13 mouse cellular contexts compared by ENCODE assay signal in genomic region chr12:51811388-51812140, GRCm38 (mm10). TPM values are rescaled to one million over a fixed set of nuclear protein-coding genes. Genes with fewer than 3 reads are reported as not detected.
DNase-seq lines count a peak whose midpoint lies in the region; ATAC-seq lines count a peak whose summit lies in the region.
"Had no signal": no experiment of that assay in that cellular context is flagged by ENCODE, and none has a peak within 500 bp of the region (broad histone marks: within the 10 kb centered on the region; RNA-seq: fewer than 3 reads in every experiment).

No protein-coding gene starts in this region.

- no peak for ATAC-seq in liver, embryonic 12.5 days
- no peak for ATAC-seq in liver, embryonic 13.5 days (ENCODE audit: low read depth)
- ATAC-seq in cerebellum, adult (ENCODE audit: insufficient number of reproducible peaks, low FRiP score, low TSS enrichment), result no peak

- 75% methylated on average over 5 of the region's 5 CpGs for WGBS in liver, embryonic 12.5 days (ENCODE audit: insufficient replicate concordance)
- 71% methylated on average over 5 of the region's 5 CpGs for WGBS in liver, embryonic 13.5 days (ENCODE audit: insufficient replicate concordance)
- WGBS in hindbrain, embryonic 10.5 days, result 77% methylated on average over 5 of the region's 5 CpGs

- DNase-seq in liver, result no peak
- peak; percentile 64 for DNase-seq in adipocyte (ENCODE audit: low spot score)
- DNase-seq in liver, embryonic 13.5 days, result no peak
- DNase-seq in hindbrain, embryonic 10.5 days (ENCODE audit: low spot score), result no peak
- DNase-seq in kidney, adult 11 months, result no peak
- DNase-seq: adrenal gland, adult 8-10 months; heart, adult 18-20 months had no signal

- H3K27ac ChIP-seq in liver, embryonic 12.5 days, result peak overlapping the region; percentile 8; the same call in 1 of the 2 replicates
- H3K27ac ChIP-seq in liver, embryonic 13.5 days, result peak overlapping the region; percentile 21
- H3K27ac ChIP-seq in hindbrain, embryonic 10.5 days, result no peak overlapping the region
- H3K27ac ChIP-seq: kidney, postnatal 0 days; liver, embryonic 14.5 days; neural tube, embryonic 15.5 days had no signal

- H3K4me2 ChIP-seq in liver, embryonic 12.5 days, result no peak overlapping the region
- H3K4me2 ChIP-seq in liver, embryonic 13.5 days, result no peak overlapping the region
- H3K4me2 ChIP-seq: neural tube, embryonic 15.5 days had no signal

- H3K4me1 ChIP-seq in liver, embryonic 12.5 days, result peaks cover 48% of the 10 kb centered on the region
- peaks cover 53% of the 10 kb centered on the region for H3K4me1 ChIP-seq in liver, embryonic 13.5 days (replicated peaks)
- H3K4me1 ChIP-seq in hindbrain, embryonic 10.5 days (replicated peaks), result no peaks in the 10 kb centered on the region
- H3K4me1 ChIP-seq: neural tube, embryonic 15.5 days had no signal

- peaks cover 69% of the 10 kb centered on the region for H3K36me3 ChIP-seq in liver, embryonic 12.5 days
- peaks cover 52% of the 10 kb centered on the region for H3K36me3 ChIP-seq in liver, embryonic 13.5 days
- H3K36me3 ChIP-seq in hindbrain, embryonic 10.5 days, result peaks cover 36% of the 10 kb centered on the region

- no peaks in the 10 kb centered on the region for H3K27me3 ChIP-seq in liver, embryonic 12.5 days (replicated peaks)
- H3K27me3 ChIP-seq in liver, embryonic 13.5 days, result no peaks in the 10 kb centered on the region
- H3K27me3 ChIP-seq in hindbrain, embryonic 10.5 days (ENCODE audit: insufficient read depth, poor library complexity, severe bottlenecking), result no peaks in the 10 kb centered on the region
- H3K27me3 ChIP-seq: neural tube, embryonic 15.5 days had no signal

- H3K9ac ChIP-seq in liver, embryonic 12.5 days, result no peak overlapping the region
- peak overlapping the region; percentile 7; the same call in 1 of the 2 replicates for H3K9ac ChIP-seq in liver, embryonic 13.5 days
- H3K9ac ChIP-seq: liver, embryonic 14.5 days; neural tube, embryonic 15.5 days had no signal

- H3K4me3 ChIP-seq in liver, embryonic 12.5 days, result no peak overlapping the region
- no peak overlapping the region for H3K4me3 ChIP-seq in liver, embryonic 13.5 days (replicated peaks)
- H3K4me3 ChIP-seq in hindbrain, embryonic 10.5 days, result no peak overlapping the region
- H3K4me3 ChIP-seq: erythroblast, embryonic 14.5 days; neural tube, embryonic 15.5 days had no signal

- no peaks in the 10 kb centered on the region for H3K9me3 ChIP-seq in liver, embryonic 12.5 days (replicated peaks)
- no peaks in the 10 kb centered on the region for H3K9me3 ChIP-seq in liver, embryonic 13.5 days (replicated peaks)
- 0 out of 2 replicates have a peak, but pooled peaks cover 3% of the 10 kb centered on the region for H3K9me3 ChIP-seq in hindbrain, embryonic 10.5 days
- H3K9me3 ChIP-seq: neural tube, embryonic 15.5 days had no signal

RNA-seq across cellular contexts. Expression of gene Hectd1, which starts 17.8 kb away (rescaled TPM):
- 48.0 and 48.4 TPM in 2 replicates for polyA plus RNA-seq in liver, embryonic 12.5 days (2016; fragmentation: Nextera tagmentation; extraction: Ambion mirVana)
- polyA plus RNA-seq in liver, embryonic 13.5 days (2015; fragmentation: Nextera tagmentation; extraction: Ambion mirVana), result 29.6 and 32.1 TPM in 2 replicates
- 28.1 and 31.1 TPM in 2 replicates for polyA plus RNA-seq in hindbrain, embryonic 10.5 days (2016; fragmentation: Nextera tagmentation; extraction: Ambion mirVana)
